Comparison of ENCODE assay signal across 10 mouse cellular contexts in the genomic region with DNA sequence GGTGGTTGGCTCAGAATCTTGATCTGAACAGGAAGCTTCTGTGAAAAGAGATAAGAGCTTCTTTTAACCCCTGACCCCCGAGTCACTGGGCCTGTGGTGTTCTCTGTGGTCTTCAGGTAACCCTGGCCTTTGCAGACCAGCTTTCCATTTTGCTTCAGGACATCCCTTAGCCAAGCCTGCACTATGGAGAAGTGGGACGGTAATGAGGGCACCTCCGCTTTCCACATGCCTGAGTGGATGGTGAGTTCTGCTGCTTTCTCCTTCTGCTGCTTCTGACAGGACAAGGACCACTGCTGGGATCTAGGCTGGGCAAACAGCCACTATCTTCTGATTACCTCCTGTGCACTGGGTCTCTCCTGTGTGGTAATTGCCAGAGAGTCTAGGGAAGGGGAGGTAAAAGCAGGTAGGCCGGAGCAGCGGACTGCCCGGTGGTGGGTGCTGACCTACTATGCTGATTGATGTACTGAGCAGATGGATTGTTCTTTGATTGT.
DNase-seq lines count a peak whose midpoint lies in the region; ATAC-seq and TF ChIP-seq lines count a peak whose summit lies in the region.
"Had no signal": no experiment of that assay in that cellular context is flagged by ENCODE, and none has a peak within 500 bp of the region (broad histone marks: within the 10 kb centered on the region; RNA-seq: fewer than 3 reads in every experiment).

No protein-coding gene starts in this region.

- H3K4me1 ChIP-seq in limb, embryonic 11.5 days (ENCODE audit: control insufficient read depth, insufficient read depth, low read length): peaks cover 4% of the 10 kb centered on the region; the same call in 1 of the 2 replicates

- TF ChIP-seq CTCF in layer of hippocampus, adult 2 months (conservative IDR thresholded peaks at IDR 0.05): no peak

- 0 out of 2 replicates have a peak overlapping the region, but pooled peaks have one; percentile 34 for H3K27ac ChIP-seq in layer of hippocampus, adult 2 months
- no peak overlapping the region for H3K27ac ChIP-seq in limb, embryonic 11.5 days (replicated peaks; ENCODE audit: low read depth, low read length)
- H3K27ac ChIP-seq: liver, embryonic 15.5 days; neural tube, embryonic 13.5 days had no signal

- no peak for ATAC-seq in limb, embryonic 11.5 days (ENCODE audit: insufficient number of reproducible peaks, low FRiP score, low TSS enrichment, low read depth)

- H3K27me3 ChIP-seq in limb, embryonic 11.5 days (ENCODE audit: control insufficient read depth, insufficient read depth, low read length): no peaks in the 10 kb centered on the region
- H3K27me3 ChIP-seq: liver, embryonic 15.5 days; neural tube, embryonic 13.5 days had no signal

- 92% methylated on average over 6 of the region's 6 CpGs for WGBS in limb, embryonic 11.5 days

- H3K9me3 ChIP-seq in limb, embryonic 11.5 days (ENCODE audit: control insufficient read depth, low read length): no peaks in the 10 kb centered on the region
- H3K9me3 ChIP-seq: liver, embryonic 15.5 days; neural tube, embryonic 13.5 days had no signal

- H3K9ac ChIP-seq in limb, embryonic 11.5 days (ENCODE audit: low read length): no peak overlapping the region
- H3K9ac ChIP-seq: liver, embryonic 15.5 days had no signal

- no peaks in the 10 kb centered on the region for H3K36me3 ChIP-seq in limb, embryonic 11.5 days (ENCODE audit: control insufficient read depth, insufficient read depth, low read length)
- H3K36me3 ChIP-seq: liver, embryonic 15.5 days; neural tube, embryonic 13.5 days had no signal

- 0 out of 2 replicates have a peak overlapping the region, but pooled peaks have one; percentile 28 for H3K4me2 ChIP-seq in limb, embryonic 11.5 days (ENCODE audit: low read depth, severe bottlenecking)

- no peak overlapping the region for H3K4me3 ChIP-seq in layer of hippocampus, adult 2 months
- H3K4me3 ChIP-seq in limb, embryonic 11.5 days (ENCODE audit: low read depth, low read length): no peak overlapping the region
- H3K4me3 ChIP-seq: liver, embryonic 15.5 days; neural tube, embryonic 13.5 days had no signal

- peak; percentile 51 for DNase-seq in cerebellum, adult 11-12 months
- no peak for DNase-seq in cerebellum, postnatal 4 days (ENCODE audit: low spot score in 2 of 2)
- no peak for DNase-seq in layer of hippocampus, adult 2 months (ENCODE audit: low spot score in 2 of 2)
- DNase-seq in layer of hippocampus, adult 9-11 months: no peak
- DNase-seq in cerebellum, adult 9-10 months: peak; percentile 53
- DNase-seq in limb, embryonic 11.5 days (ENCODE audit: low spot score): no peak
- no peak for DNase-seq in embryo, embryonic 10 days (ENCODE audit: low spot score)
- DNase-seq in urinary bladder, postnatal 25 days (ENCODE audit: low spot score): no peak

Comparison
In these comparisons a context has a peak if more than half of its experiments do, and no peak if none do; other contexts are left out.
1. DNase-seq: peak in cerebellum, adult 11-12 months (single experiment) and cerebellum, adult 9-10 months (single experiment); none in cerebellum, postnatal 4 days (0 of 2), layer of hippocampus, adult 2 months (0 of 2), layer of hippocampus, adult 9-11 months (single experiment), limb, embryonic 11.5 days (single experiment), embryo, embryonic 10 days (single experiment) and urinary bladder, postnatal 25 days (single experiment).